Mouse (Mus musculus) heart, postnatal 0 days (tissue): ENCODE data around the gene Hdac5. TPM values are rescaled to one million over a fixed set of nuclear protein-coding genes. Genes with fewer than 3 reads are reported as not detected.

Experiments used
- ATAC-seq: fragments of 200-750 bp; cut with Nextera tagmentation; 2 replicates; pipeline ENCODE4 v1.8.0; 2017; ENCODE audit warnings: low read depth, moderate number of reproducible peaks, moderate library complexity; ENCODE audit not compliant: insufficient read depth
- DNase-seq: peaks from one replicate; pipeline ENCODE4 v3.0.0-alpha.2; 2016; ENCODE audit warnings: low spot score
- H3K27ac ChIP-seq: fragments of 300-500 bp; sonication (generic); 2 replicates; pipeline ENCODE4 v1.5.1; 2014; ENCODE audit warnings: low read depth, mild to moderate bottlenecking
- H3K27me3 ChIP-seq: fragments of 300-500 bp; sonication (generic); 2 replicates; pipeline ENCODE4 v1.6.1; 2014; ENCODE audit warnings: low read length, mixed read lengths; ENCODE audit not compliant: control insufficient read depth, insufficient read depth
- H3K36me3 ChIP-seq: fragments of 300-500 bp; sonication (generic); replicated peaks from 2 replicates; pipeline ENCODE4 v1.6.1; 2014; ENCODE audit warnings: low read length, mixed read lengths; ENCODE audit not compliant: control insufficient read depth, insufficient read depth
- H3K4me1 ChIP-seq: fragments of 300-500 bp; sonication (generic); 2 replicates; pipeline ENCODE4 v1.6.1; 2014; ENCODE audit warnings: antibody characterized with exemption; ENCODE audit not compliant: control insufficient read depth, insufficient read depth
- H3K4me2 ChIP-seq: fragments of 300-500 bp; sonication (generic); 2 replicates; pipeline ENCODE4 v1.6.1; 2014; ENCODE audit warnings: low read depth, mild to moderate bottlenecking, low read length, moderate library complexity
- H3K4me3 ChIP-seq: fragments of 300-500 bp; sonication (generic); 2 replicates; pipeline ENCODE4 v1.5.1; 2014; ENCODE audit warnings: low read depth, low read length
- H3K9ac ChIP-seq: fragments of 300-500 bp; sonication (generic); replicated peaks from 2 replicates; pipeline ENCODE4 v1.6.1; 2014; ENCODE audit warnings: low read depth, low read length, mixed read lengths
- H3K9me3 ChIP-seq: fragments of 300-500 bp; sonication (generic); replicated peaks from 2 replicates; pipeline ENCODE4 v1.6.1; 2016; ENCODE audit warnings: low read length; ENCODE audit not compliant: control insufficient read depth
- CTCF ChIP-seq: IDR thresholded peaks from 2 replicates; pipeline ENCODE4 v1.5.1; 2016; ENCODE audit warnings: antibody characterized with exemption, control low read depth, low read depth
- EP300 ChIP-seq: IDR thresholded peaks from 2 replicates; pipeline ENCODE4 v1.6.1; 2016; ENCODE audit warnings: antibody characterized with exemption, low read depth
- whole genome bisulfite sequencing: fragments of 180-500 bp; shearing (Covaris S2); extraction: QIAGEN DNeasy Blood & Tissue Kit; methylation state at CpG from one replicate; pipeline ENCODE4 v1.1.7; 2014; 5-methylcytosine and 5-hydroxymethylcytosine counted together
- polyA plus RNA-seq: library from polyadenylated mRNA; unstranded; fragments of >200 nt; fragmentation: Nextera tagmentation; extraction: Ambion mirVana; gene quantifications from 2 replicates; pipeline ENCODE4 v1.2.1, GENCODE M21; 2015
- total RNA-seq: library from RNA; depleted of rRNA; stranded (reverse); fragments of >200 nt; gene quantifications from 2 replicates; pipeline ENCODE4 v1.2.3, GENCODE M21; 2014; ENCODE audit warnings: low replicate concordance

Hdac5 gene
- total and polyA plus RNA-seq, 2 experiments from 2014 or later: 51.4 to 287 TPM

- TF ChIP-seq EP300: no peak
- no peak for TF ChIP-seq CTCF
- H3K36me3 ChIP-seq: peaks cover 14% of the 10 kb centered on the region
- DNase-seq: no peak
- no peaks in the 10 kb centered on the region for H3K27me3 ChIP-seq
- H3K27ac ChIP-seq: no peak overlapping the region
- no peak for ATAC-seq
- H3K9ac ChIP-seq: no peak overlapping the region
- 54% methylated on average over 1 of the region's 1 CpGs for WGBS
- H3K9me3 ChIP-seq: no peaks in the 10 kb centered on the region
- no peak overlapping the region for H3K4me2 ChIP-seq
- peaks cover 30% of the 10 kb centered on the region for H3K4me1 ChIP-seq
- H3K4me3 ChIP-seq: no peak overlapping the region
Measured at GRCm38 (mm10) chr11:102186235-102186634, 43.7 kb downstream of the Hdac5 start.

- no peak for ATAC-seq
- peak overlapping the region; percentile 93 for H3K27ac ChIP-seq
- no peak overlapping the region for H3K9ac ChIP-seq
Measured at GRCm38 (mm10) chr11:102185677-102186076, 44.3 kb downstream of the Hdac5 start.

GRCm38 (mm10) chr11:102184646-102185495, 45.1 kb downstream of the Hdac5 start, which contains the start of gene Lsm12:
Gene Lsm12, minus strand, starts transcription at chr11:102185296.
- no peaks in the 10 kb centered on the region for H3K27me3 ChIP-seq
- peak; percentile 90 for DNase-seq
- TF ChIP-seq EP300 (no peak), CTCF (no peak)
- peak within 1 kb of the TSS; percentile 89 for H3K4me3 ChIP-seq
- peak; percentile 89 for ATAC-seq
- H3K27ac ChIP-seq: peak within 1 kb of the TSS; percentile 93
- under 1% methylated on average over 67 of the region's 70 CpGs for WGBS
- H3K4me2 ChIP-seq: peak within 1 kb of the TSS; percentile 98
- no peaks in the 10 kb centered on the region for H3K9me3 ChIP-seq
- H3K4me1 ChIP-seq: peaks cover 23% of the 10 kb centered on the region
- peak within 1 kb of the TSS; percentile 90 for H3K9ac ChIP-seq
- H3K36me3 ChIP-seq: peaks cover 20% of the 10 kb centered on the region

More at GRCm38 (mm10) chr11:102185677-102186076, 44.3 kb downstream of the Hdac5 start:
- H3K4me2 ChIP-seq: peak overlapping the region; percentile 98
- TF ChIP-seq EP300: no peak
- no peak for TF ChIP-seq CTCF
- peak overlapping the region; percentile 89 for H3K4me3 ChIP-seq
- H3K4me1 ChIP-seq: peaks cover 30% of the 10 kb centered on the region
- no peaks in the 10 kb centered on the region for H3K9me3 ChIP-seq
- H3K27me3 ChIP-seq: no peaks in the 10 kb centered on the region
- no peak for DNase-seq
- WGBS: 41% methylated on average over 3 of the region's 3 CpGs
- peaks cover 20% of the 10 kb centered on the region for H3K36me3 ChIP-seq

- TF ChIP-seq EP300: no peak
- TF ChIP-seq CTCF: no peak
- Histone ChIP-seq H3K36me3 (peaks cover 20% of the 10 kb centered on the region), H3K4me1 (peaks cover 22% of the 10 kb centered on the region), H3K4me2 (peak overlapping the region; percentile 98), H3K9ac (peak overlapping the region; percentile 90), H3K27ac (peak overlapping the region; percentile 93), H3K9me3 (no peaks in the 10 kb centered on the region), H3K4me3 (peak overlapping the region; percentile 89), H3K27me3 (no peaks in the 10 kb centered on the region)
- ATAC-seq (0 out of 2 replicates have a peak, but pooled peaks have one; percentile 8), DNase-seq (no peak)
- WGBS: 2% methylated on average over 7 of the region's 7 CpGs
Measured at GRCm38 (mm10) chr11:102184253-102184645, 45.7 kb downstream of the Hdac5 start.

GRCm38 (mm10) chr11:102179836-102180235, 50.1 kb downstream of the Hdac5 start:
- H3K27me3 ChIP-seq: no peaks in the 10 kb centered on the region
- no peak overlapping the region for H3K9ac ChIP-seq
- ATAC-seq: no peak
- no peak overlapping the region for H3K4me3 ChIP-seq
- no peak for TF ChIP-seq CTCF
- no peak for TF ChIP-seq EP300
- H3K27ac ChIP-seq: no peak overlapping the region
- no peak overlapping the region for H3K4me2 ChIP-seq
- H3K4me1 ChIP-seq: peaks cover 14% of the 10 kb centered on the region; the same call in 1 of the 2 replicates
- no peaks in the 10 kb centered on the region for H3K9me3 ChIP-seq
- H3K36me3 ChIP-seq: peaks cover 49% of the 10 kb centered on the region
- DNase-seq: no peak
